Mouse (Mus musculus): Measurements from ENCODE around the gene Gm10134. TPM values are rescaled to one million over a fixed set of nuclear protein-coding genes. Genes with fewer than 3 reads are reported as not detected.
"Not testable (repeated sequence)": the region's sequence is repeated elsewhere in the genome, so short reads cannot be mapped to it uniquely, and the experiment has no call there.

Gene Gm10134
- total RNA-seq, 2 experiments from 2014 or later: 1.4 TPM; not detected in 1

GRCm38 (mm10) chr2:28498431-28498830, 7.5 kb upstream of the Gm10134 start:
- intact Hi-C loops (cut with DNase I): no loop called here
- DNase-seq (ENCODE audit: low spot score): no peak

- intact Hi-C loops (cut with DNase I): no loop called here
- no peak for DNase-seq (ENCODE audit: low spot score)
Observed at GRCm38 (mm10) chr2:28502987-28503386, 2.9 kb upstream of the Gm10134 start.

GRCm38 (mm10) chr2:28504676-28505075, 1.2 kb upstream of the Gm10134 start:
- intact Hi-C loops (cut with DNase I): no loop called here
- no peak for DNase-seq (ENCODE audit: low spot score)

- DNase-seq (ENCODE audit: low spot score): peak; percentile 0
- intact Hi-C loops (cut with DNase I): no loop called here
Observed at GRCm38 (mm10) chr2:28506291-28506690, 396 bp downstream of the Gm10134 start.

- DNase-seq (ENCODE audit: low spot score); intact Hi-C loops (cut with DNase I): not testable (repeated sequence)
Observed at GRCm38 (mm10) chr2:28511600-28511999, 5.7 kb downstream of the Gm10134 start.

GRCm38 (mm10) chr2:28512798-28513401, 7.0 kb downstream of the Gm10134 start, which contains the start of gene Ralgds:
Ralgds (plus strand) TSS chr2:28513125.
- DNase-seq (ENCODE audit: low spot score): no peak
- intact Hi-C loops (cut with DNase I): no loop called here

GRCm38 (mm10) chr2:28513431-28514370, 7.8 kb downstream of the Gm10134 start:
- no peak for DNase-seq (ENCODE audit: low spot score)
- intact Hi-C loops (cut with DNase I): loop anchor here (1.0 kb wide), 1 partner anchor 35 kb away; no protein-coding TSS in a partner anchor

- DNase-seq (ENCODE audit: low spot score): peak; percentile 56
- intact Hi-C loops (cut with DNase I): loop anchor here (1.0 kb wide), 1 partner anchor 34 kb away; no protein-coding TSS in a partner anchor
Observed at GRCm38 (mm10) chr2:28514489-28514888, 8.6 kb downstream of the Gm10134 start.

GRCm38 (mm10) chr2:28517206-28517909, 11.5 kb downstream of the Gm10134 start:
- no peak for DNase-seq (ENCODE audit: low spot score)
- intact Hi-C loops (cut with DNase I): no loop called here

GRCm38 (mm10) chr2:28518231-28518630, 12.3 kb downstream of the Gm10134 start:
- intact Hi-C loops (cut with DNase I): no loop called here
- DNase-seq (ENCODE audit: low spot score): no peak

- DNase-seq (ENCODE audit: low spot score): no peak
- intact Hi-C loops (cut with DNase I): no loop called here
Observed at GRCm38 (mm10) chr2:28520581-28520980, 14.7 kb downstream of the Gm10134 start.

- no peak for DNase-seq (ENCODE audit: low spot score)
- intact Hi-C loops (cut with DNase I): no loop called here
Observed at GRCm38 (mm10) chr2:28521571-28522151, 15.8 kb downstream of the Gm10134 start.

- DNase-seq (ENCODE audit: low spot score): no peak
- intact Hi-C loops (cut with DNase I): no loop called here
Observed at GRCm38 (mm10) chr2:28522166-28522565, 16.3 kb downstream of the Gm10134 start.

- peak; percentile 73 for DNase-seq (ENCODE audit: low spot score)
- intact Hi-C loops (cut with DNase I): no loop called here
Observed at GRCm38 (mm10) chr2:28523643-28524117, 17.8 kb downstream of the Gm10134 start.

- DNase-seq (ENCODE audit: low spot score): no peak
- intact Hi-C loops (cut with DNase I): no loop called here
Observed at GRCm38 (mm10) chr2:28524406-28524805, 18.5 kb downstream of the Gm10134 start.

- DNase-seq (ENCODE audit: low spot score): peak; percentile 76
- intact Hi-C loops (cut with DNase I): no loop called here
Observed at GRCm38 (mm10) chr2:28525219-28525942, 19.5 kb downstream of the Gm10134 start.

GRCm38 (mm10) chr2:28525943-28526876, 20.3 kb downstream of the Gm10134 start:
- intact Hi-C loops (cut with DNase I): no loop called here
- DNase-seq (ENCODE audit: low spot score): no peak
